ENCODE assay signal across 9 mouse cellular contexts in the genomic region with DNA sequence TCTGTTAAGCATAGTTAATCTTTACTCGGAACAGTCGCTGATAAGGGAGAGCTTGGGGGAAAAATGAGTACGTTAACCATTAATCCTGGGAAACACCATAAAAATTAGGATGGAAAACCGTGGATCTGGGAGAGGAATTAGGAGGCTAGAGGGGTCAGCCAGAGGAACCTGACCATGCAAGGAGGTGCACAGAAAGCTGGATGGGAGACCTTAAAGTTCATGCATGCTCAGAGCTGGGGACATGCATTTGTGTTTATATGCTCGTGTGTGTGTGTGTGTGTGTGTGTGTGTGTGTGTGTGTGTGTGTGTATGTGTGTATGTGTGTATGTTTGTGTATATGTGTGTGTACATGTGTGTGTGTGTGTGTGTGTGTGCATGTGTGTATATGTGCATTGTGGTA.
DNase-seq lines count a peak whose midpoint lies in the region; ATAC-seq and TF ChIP-seq lines count a peak whose summit lies in the region.
"Had no signal": no experiment of that assay in that cellular context is flagged by ENCODE, and none has a peak within 500 bp of the region (broad histone marks: within the 10 kb centered on the region; RNA-seq: fewer than 3 reads in every experiment).

No protein-coding gene starts in this region.

- no peak overlapping the region for H3K9ac ChIP-seq in kidney, postnatal 0 days (ENCODE audit: low read depth, low read length)
- no peak overlapping the region for H3K9ac ChIP-seq in midbrain, embryonic 11.5 days (ENCODE audit: low read length)

- H3K9me3 ChIP-seq in kidney, postnatal 0 days (replicated peaks; ENCODE audit: low read length), result no peaks in the 10 kb centered on the region
- no peaks in the 10 kb centered on the region for H3K9me3 ChIP-seq in midbrain, embryonic 11.5 days (ENCODE audit: control insufficient read depth, low read length)

- no peaks in the 10 kb centered on the region for H3K36me3 ChIP-seq in kidney, postnatal 0 days (ENCODE audit: insufficient read depth, low read length)
- no peaks in the 10 kb centered on the region for H3K36me3 ChIP-seq in midbrain, embryonic 11.5 days (ENCODE audit: control insufficient read depth, insufficient read depth, low read length)

- H3K4me2 ChIP-seq in kidney, postnatal 0 days (ENCODE audit: low read length), result no peak overlapping the region; the same call in 1 of the 2 replicates
- H3K4me2 ChIP-seq in midbrain, embryonic 11.5 days, result no peak overlapping the region

- 0 out of 2 replicates have a peak, but pooled peaks have one; percentile 0 for ATAC-seq in kidney, postnatal 0 days (replicated peaks; ENCODE audit: low FRiP score, low read depth)
- no peak for ATAC-seq in midbrain, embryonic 11.5 days (ENCODE audit: low FRiP score)

- TF ChIP-seq CTCF in gastrocnemius, adult 2 months (IDR thresholded peaks at IDR 0.05), result no peak
- TF ChIP-seq CTCF in kidney, postnatal 0 days (IDR thresholded peaks at IDR 0.05; ENCODE audit: low read depth), result no peak
- no peak for TF ChIP-seq CTCF in embryonic fibroblast, embryonic 13.5 days (IDR thresholded peaks at IDR 0.05; ENCODE audit: borderline replicate concordance, insufficient read depth, low read length)

- intact Hi-C loops in gastrocnemius, adult 2 months (cut with DNase I), result loop anchor here (2.0 to 5.0 kb wide), 4 partner anchors 102 to 225 kb away; no protein-coding TSS in a partner anchor

- H3K27ac ChIP-seq in gastrocnemius, adult 2 months, result peak overlapping the region; percentile 99
- H3K27ac ChIP-seq in kidney, postnatal 0 days, result peak overlapping the region; percentile 99
- H3K27ac ChIP-seq in embryonic fibroblast, embryonic 13.5 days (ENCODE audit: insufficient read depth, low read length), result peak overlapping the region; percentile 96
- no peak overlapping the region for H3K27ac ChIP-seq in midbrain, embryonic 11.5 days (ENCODE audit: low read depth, low read length)

- DNase-seq in gastrocnemius, adult 2 months, result no peak
- no peak for DNase-seq in gastrocnemius, adult 8-10 months (ENCODE audit: low spot score in 2 of 2)
- no peak for DNase-seq in kidney, postnatal 0 days (ENCODE audit: low spot score)
- no peak for DNase-seq in kidney, adult 8-10 months
- peak; percentile 64 for DNase-seq in midbrain, embryonic 11.5 days (ENCODE audit: low spot score, missing footprints)
- no peak for DNase-seq in adrenal gland, postnatal 10 days
- DNase-seq in thymus, postnatal 10 days (ENCODE audit: low spot score in 2 of 2), result no peak
- DNase-seq: thymus, adult 2 months had no signal

- no peak for TF ChIP-seq POLR2A in embryonic fibroblast, embryonic 13.5 days (IDR thresholded peaks at IDR 0.05; ENCODE audit: low read depth, low read length)

- H3K4me1 ChIP-seq in kidney, postnatal 0 days (replicated peaks; ENCODE audit: insufficient read depth, low read length), result peaks cover 42% of the 10 kb centered on the region
- H3K4me1 ChIP-seq in embryonic fibroblast, embryonic 13.5 days (ENCODE audit: control insufficient read depth, insufficient read depth, low read length), result peaks cover 14% of the 10 kb centered on the region
- H3K4me1 ChIP-seq in midbrain, embryonic 11.5 days (ENCODE audit: control insufficient read depth, insufficient read depth, low read length), result peaks cover 22% of the 10 kb centered on the region

- H3K27me3 ChIP-seq in kidney, postnatal 0 days (ENCODE audit: insufficient read depth, low read length), result no peaks in the 10 kb centered on the region
- no peaks in the 10 kb centered on the region for H3K27me3 ChIP-seq in midbrain, embryonic 11.5 days (ENCODE audit: control insufficient read depth, insufficient read depth, low read length)

- WGBS in kidney, postnatal 0 days, result 14% methylated on average over 5 of the region's 5 CpGs
- WGBS in midbrain, embryonic 11.5 days, result 68% methylated on average over 5 of the region's 5 CpGs

- peak overlapping the region; percentile 61 for H3K4me3 ChIP-seq in gastrocnemius, adult 2 months
- no peak overlapping the region for H3K4me3 ChIP-seq in kidney, postnatal 0 days (replicated peaks; ENCODE audit: low read depth, low read length)
- H3K4me3 ChIP-seq in embryonic fibroblast, embryonic 13.5 days (ENCODE audit: insufficient read depth, low read length), result no peak overlapping the region
- H3K4me3 ChIP-seq in midbrain, embryonic 11.5 days (ENCODE audit: low read depth, low read length), result no peak overlapping the region
